Mouse (Mus musculus) heart, postnatal 25 days (tissue): Measurements from ENCODE around the gene Brsk1. TPM values are rescaled to one million over a fixed set of nuclear protein-coding genes. Genes with fewer than 3 reads are reported as not detected.
A peak's percentile ranks its signal among the peaks of the same experiment; 100 is the strongest.

Experiments
- DNase-seq: peaks from one replicate; pipeline ENCODE4 v3.0.0; 2022; ENCODE audit warnings: low spot score
- intact Hi-C: fragments of 180-260 bp; cut with DNase I; formaldehyde crosslinking; loops from one replicate; pipeline ENCODE4 v1.15.1; 2025
- total RNA-seq, 2 experiments: library from RNA; stranded (reverse); gene quantifications; 2 replicates each; pipeline ENCODE4 v1.2.3; 2021

Brsk1 gene
- total RNA-seq, 2 experiments from 2014 or later = 1.1 to 1.3 TPM

DNA sequence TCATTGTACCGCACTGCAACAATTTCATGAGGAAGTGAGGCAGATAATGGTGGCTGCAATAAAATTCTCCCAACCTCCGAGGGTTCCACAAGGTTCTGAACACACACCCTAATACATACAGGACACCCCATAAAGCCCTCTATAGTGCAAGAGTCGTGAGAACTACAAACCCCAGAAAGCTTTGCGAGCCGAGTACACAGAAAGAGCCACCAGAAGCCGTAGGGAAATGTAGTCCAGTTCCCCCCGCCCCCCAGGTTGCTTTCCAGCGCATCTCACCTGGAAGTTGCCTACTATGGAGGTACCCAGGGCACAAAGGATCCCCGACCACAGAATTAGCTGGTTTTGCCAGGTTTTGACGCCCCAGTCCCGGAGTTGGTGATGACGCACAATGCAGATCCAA lies 33.1 kb downstream of the Brsk1 start:
- no peak for DNase-seq
- intact Hi-C loops = no loop called here

DNA sequence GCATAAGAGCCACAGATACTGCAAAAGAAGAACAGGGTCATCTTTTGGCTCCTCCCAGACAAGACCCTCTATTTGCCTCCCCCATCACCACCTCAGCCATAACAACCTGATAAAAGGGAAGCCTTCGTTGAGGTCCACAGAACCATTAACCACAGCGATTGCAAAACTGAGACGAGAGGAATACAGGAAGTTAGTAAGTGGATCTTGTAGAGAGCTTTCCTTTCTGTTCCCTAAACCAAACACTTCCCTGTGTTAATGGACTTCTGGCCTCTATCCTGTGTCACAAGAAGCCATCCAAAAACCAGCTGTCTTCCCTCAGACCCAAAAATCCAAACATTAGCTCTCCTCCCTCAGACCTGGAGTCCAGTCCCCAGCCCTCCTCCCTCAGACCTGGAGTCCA lies 34.0 kb downstream of the Brsk1 start:
- intact Hi-C loops = no loop called here
- DNase-seq = no peak

DNA sequence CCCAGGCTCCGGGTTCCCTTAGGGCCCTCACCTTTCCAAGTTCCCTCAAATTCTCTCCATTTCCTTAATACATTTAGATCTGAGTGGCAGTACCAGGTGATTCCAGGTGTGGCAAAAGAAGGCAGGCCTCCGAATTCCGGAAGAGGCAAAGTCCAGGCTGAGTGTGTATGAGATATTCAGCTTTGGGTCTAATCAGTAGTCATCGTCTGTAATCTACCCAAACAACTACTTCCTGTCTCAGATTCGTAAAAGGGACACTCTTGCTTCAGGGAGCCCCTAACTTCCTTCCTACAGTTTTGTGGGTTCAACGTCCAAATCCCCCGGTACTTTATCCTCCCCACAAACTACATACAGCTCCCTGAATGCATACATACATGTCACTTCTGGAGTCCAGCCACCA lies 34.8 kb downstream of the Brsk1 start, which contains the start of gene Tmem150b:
Gene Tmem150b (minus strand): TSS at position 81 of the 400 bp plus-strand sequence.
- intact Hi-C loops = no loop called here
- DNase-seq = no peak

GRCm38 (mm10) chr7:4731090-4731489 lies 40.7 kb downstream of the Brsk1 start:
- intact Hi-C loops = no loop called here
- DNase-seq = no peak

DNA sequence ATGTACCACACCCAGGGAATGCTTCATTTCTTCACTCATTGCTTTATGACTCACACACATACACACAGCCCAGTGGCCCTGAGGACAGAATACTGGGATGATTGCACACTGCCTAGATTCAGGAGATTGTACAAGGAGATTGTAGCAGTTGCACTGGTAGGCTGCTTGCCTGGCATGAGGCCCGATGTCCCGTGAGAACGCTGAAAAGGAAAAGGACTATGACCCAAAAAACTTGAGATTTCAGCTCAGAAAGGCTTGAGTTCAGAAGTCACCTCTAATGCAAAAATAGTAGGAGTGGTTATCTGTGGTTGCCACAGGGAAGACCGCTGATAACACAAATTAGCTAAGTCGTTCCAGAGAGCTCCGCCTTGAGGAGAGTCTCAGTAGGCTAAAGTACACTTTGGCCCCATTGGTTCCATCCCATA lies 42.6 kb downstream of the Brsk1 start:
- intact Hi-C loops = no loop called here

GRCm38 (mm10) chr7:4739041-4739543 lies 48.7 kb downstream of the Brsk1 start:
- intact Hi-C loops = no loop called here
- DNase-seq = no peak

More for the DNA sequence above, 42.6 kb downstream of the Brsk1 start:
- DNase-seq = no peak

GRCm38 (mm10) chr7:4739544-4740275 lies 49.3 kb downstream of the Brsk1 start, which contains the start of gene Kmt5c:
Gene Kmt5c, plus strand, starts transcription at chr7:4740115.
- intact Hi-C loops = loop anchor here (2.0 to 5.0 kb wide), 3 partner anchors 49 to 128 kb away; partner anchors contain the start of genes Hspbp1 and Tmem238
- peak; percentile 99 for DNase-seq

DNA sequence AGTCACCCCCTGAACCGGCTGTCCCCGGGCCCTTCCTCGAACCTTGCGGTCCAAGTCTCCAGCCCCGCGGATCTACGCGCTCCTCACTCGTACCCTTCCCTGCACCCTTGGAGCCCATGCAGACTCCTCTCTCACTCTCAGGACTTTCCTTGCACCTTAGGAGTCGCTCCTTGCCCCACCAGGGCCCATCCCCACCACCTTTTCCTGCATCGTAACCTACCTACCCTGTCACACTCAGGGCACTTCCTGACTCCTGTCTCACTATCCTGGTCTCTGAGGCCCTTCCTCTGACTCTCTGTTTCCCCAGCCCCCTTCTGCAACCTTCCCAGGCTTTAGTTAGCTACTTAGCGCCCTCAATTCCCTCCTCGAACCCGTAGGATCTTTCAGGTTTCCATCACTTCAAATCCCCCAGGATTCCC lies 49.9 kb downstream of the Brsk1 start:
- DNase-seq = no peak
- intact Hi-C loops = loop anchor here (2.0 to 5.0 kb wide), 3 partner anchors 48 to 127 kb away; partner anchors contain the start of genes Hspbp1 and Tmem238

GRCm38 (mm10) chr7:4741151-4741550 lies 50.7 kb downstream of the Brsk1 start:
- DNase-seq = peak; percentile 62
- intact Hi-C loops = loop anchor here (2.0 to 5.0 kb wide), 3 partner anchors 48 to 126 kb away; partner anchors contain the start of genes Hspbp1 and Tmem238

DNA sequence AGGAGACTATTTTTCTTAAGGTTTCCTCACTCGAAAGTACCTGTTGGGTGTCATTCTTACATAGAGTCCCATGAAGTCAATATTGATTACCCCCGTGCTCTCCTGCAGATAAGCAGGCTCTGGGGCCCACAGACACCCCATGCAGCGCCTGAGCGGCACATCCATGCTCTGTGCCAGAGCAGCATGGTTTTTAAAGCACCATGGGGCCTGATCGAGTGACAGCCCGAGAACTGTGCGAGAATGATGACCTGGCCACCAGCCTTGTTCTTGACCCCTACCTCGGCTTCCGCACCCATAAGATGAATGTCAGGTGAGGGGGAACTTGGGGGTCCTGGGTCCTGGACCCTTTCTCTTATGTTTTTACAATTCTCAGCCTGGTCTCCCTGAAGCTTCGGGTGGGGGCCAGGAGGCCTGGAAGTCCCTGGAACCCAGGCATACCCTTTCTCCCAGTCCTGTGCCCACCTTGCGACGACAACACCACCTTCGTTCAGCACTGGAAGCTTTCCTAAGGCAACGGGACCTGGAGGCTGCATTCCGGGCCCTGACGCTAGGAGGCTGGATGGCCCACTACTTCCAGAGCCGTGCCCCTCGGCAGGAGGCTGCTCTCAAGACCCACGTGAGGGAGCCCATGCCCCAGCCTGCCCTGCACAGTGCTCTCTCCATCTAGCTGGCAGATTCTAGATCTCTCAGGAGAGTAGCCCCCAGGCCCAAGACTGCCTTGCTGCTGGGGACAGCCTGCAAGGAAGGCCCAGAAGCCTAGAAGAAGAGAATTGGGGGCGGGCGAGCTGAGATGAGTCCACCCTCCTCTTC lies 51.5 kb downstream of the Brsk1 start:
- no peak for DNase-seq
- intact Hi-C loops = loop anchor here (2.0 to 5.0 kb wide), 3 partner anchors 47 to 125 kb away; partner anchors contain the start of genes Hspbp1 and Tmem238

DNA sequence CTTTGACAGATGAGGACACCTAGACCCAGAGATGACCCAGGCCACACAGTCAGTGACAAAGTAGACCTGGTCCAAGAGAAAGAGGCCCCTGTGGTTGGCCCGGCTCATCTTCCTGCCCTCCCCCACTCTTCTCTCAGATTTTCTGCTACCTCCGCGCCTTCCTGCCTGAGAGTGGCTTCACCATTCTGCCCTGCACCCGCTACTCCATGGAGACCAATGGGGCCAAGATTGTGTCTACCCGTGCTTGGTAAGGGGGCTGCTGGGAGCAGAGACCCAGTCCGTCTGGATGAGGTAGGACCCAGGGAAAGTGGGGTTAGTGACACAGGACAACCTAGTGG lies 52.0 kb downstream of the Brsk1 start:
- intact Hi-C loops = loop anchor here (5.0 kb wide), 2 partner anchors 55 to 125 kb away; partner anchors contain the start of gene Hspbp1
- DNase-seq = no peak

DNA sequence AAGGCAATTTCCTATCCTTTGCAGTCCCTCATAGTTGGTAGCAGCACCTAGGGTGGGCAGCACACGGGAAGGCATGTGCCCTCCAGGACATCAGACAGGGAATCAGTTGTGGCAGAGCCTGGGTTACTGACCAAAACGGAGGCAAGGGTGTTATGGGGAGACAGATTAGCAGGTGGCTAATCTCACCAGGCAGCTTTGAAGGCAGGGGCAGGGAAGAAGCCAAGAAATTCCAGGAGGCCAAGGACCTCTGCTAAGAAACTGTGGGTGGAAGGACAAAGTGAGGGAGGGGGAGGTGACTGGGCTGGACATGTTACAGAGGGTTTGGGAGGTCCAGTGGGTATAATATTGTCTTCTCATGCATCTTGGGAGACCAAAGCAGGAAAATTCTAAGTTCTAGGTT lies 53.0 kb downstream of the Brsk1 start:
- DNase-seq = no peak
- intact Hi-C loops = loop anchor here (5.0 kb wide), 2 partner anchors 56 to 124 kb away; partner anchors contain the start of gene Hspbp1

DNA sequence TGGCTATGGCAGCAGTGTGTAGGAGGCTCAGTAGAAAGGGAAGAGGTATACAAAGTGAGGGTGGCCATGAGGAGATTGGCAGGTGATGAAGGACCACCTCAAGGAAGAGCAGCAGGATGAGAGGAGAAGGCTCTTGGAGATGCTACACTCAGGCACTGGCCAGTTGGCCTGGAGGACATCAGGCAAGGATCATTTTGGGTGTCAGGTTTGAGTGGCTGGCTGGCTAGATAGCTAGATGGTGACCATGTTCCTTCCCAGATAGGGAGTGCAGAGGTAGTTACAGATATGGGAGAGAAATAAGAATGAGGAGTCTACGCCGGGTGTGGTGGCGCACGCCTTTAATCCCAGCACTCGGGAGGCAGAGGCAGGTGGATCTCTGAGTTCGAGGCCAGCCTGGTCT lies 54.5 kb downstream of the Brsk1 start:
- DNase-seq = no peak
- intact Hi-C loops = loop anchor here (5.0 kb wide), 2 partner anchors 58 to 122 kb away; partner anchors contain the start of gene Hspbp1

- no peak for DNase-seq
- intact Hi-C loops = no loop called here
Observed at GRCm38 (mm10) chr7:4746326-4746980, 56.0 kb downstream of the Brsk1 start.

- no peak for DNase-seq
- intact Hi-C loops = no loop called here
Observed at GRCm38 (mm10) chr7:4747156-4747899, 56.9 kb downstream of the Brsk1 start.

DNA sequence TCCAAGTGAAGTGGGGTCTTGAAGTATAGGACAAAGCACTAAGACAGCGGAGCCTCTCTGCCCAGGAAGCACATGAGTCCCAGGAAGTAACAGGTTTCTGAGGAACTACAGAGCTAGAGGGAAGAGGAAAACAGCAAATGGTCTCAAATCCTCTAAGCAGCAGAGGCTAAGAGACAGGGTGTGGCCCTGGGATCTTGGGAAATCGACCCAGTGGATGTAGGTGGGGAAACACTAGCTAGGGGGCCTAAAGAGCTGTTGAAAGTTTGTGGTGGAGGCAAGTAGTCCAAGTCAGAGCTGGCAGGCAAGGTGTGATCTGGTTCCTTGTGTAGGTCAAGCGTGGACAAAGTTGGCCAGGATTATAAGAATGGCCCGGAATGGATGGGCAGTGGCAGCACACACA lies 57.9 kb downstream of the Brsk1 start:
- no peak for DNase-seq

DNA sequence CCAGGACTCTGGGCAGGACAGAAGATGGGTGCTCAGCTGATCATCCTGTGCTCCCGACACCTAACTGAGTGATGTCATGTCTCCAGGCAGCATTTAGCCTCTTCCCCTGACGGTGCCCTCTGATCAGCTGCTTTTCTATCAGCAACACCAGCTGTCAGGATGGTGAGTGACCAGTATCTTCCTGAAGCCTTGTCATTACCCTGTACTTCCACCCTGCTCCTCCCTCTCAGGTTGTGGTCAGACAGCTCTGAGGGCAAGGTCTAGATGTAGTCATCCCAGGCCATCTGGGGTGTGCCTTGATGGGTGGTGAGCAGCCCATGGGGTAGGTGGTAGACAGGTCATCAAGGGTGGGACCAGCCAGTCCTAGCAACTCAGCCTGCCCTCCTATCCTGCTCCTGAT lies 58.8 kb downstream of the Brsk1 start:
- intact Hi-C loops = no loop called here
- no peak for DNase-seq

More for the DNA sequence above, 57.9 kb downstream of the Brsk1 start:
- intact Hi-C loops = no loop called here

DNA sequence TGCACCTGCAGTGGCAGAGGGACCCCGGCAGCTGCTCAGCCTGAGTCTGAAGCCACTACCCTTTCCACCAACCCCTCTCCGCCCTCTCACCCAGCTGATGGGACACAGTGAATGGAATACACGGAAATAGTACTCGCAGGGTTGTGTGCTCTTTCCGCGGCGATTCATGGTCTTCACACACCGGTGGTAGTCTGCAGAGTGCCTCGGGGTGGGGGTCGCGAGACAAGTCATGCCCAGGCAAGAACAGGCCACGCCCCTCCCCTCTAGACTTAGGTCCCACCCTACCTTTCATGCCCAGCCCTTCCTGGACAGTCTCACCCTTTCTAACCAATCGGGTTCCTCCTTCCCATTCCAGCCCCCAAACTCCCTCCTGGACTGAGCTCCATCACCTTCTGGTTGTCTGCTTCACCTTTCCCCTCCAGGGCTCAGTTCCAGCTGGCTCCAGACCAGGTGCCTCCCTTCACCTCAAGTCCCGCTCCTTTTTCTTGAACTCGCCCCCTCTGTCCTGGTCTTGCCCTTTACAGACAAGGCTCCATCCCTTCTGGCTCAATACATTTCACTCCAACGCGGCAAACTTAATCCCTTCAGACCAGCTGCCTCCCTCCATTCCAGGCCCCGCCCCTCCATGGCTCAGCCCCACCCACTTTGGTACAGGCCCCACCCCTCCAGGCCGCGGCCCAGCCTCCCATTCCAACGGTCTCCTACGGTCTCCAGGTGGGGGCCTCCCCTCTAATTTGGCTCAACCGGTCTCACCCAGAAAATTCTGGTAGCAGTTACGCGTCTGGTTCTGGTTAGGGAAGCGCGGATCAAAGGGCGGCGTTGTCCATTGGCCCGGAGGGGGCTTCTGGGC lies 61.8 kb downstream of the Brsk1 start:
- no peak for DNase-seq
- intact Hi-C loops = no loop called here
